In the genomic region with DNA sequence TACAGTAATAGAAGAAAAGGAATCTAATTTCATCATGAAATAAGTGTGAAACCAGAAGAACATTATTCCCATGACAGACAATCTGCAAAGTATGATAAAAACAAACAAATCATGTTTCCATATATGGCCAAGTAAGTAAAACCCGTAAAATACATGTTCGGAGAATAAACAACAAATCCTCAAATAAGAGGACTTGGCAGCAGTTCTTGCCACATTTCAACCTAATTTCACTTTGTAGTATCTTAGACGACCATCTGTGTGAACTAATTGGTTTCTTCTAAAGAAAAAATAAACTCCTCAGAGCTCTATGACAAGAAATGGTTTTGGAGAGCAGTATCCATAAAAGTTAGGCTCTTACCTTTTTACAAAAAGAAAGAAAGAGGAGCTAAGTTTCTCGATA, we compare ENCODE assay signal across 28 mouse cellular contexts.
"Had no signal": no experiment of that assay in that cellular context is flagged by ENCODE, and none has a peak within 500 bp of the region (broad histone marks: within the 10 kb centered on the region; RNA-seq: fewer than 3 reads in every experiment).

No protein-coding gene starts in this region.

- H3K4me2 ChIP-seq: heart, embryonic 12.5 days; hindbrain, embryonic 12.5 days; hindbrain, embryonic 14.5 days; intestine, embryonic 15.5 days; limb, embryonic 12.5 days; liver, embryonic 11.5 days; liver, embryonic 13.5 days; liver, embryonic 15.5 days had no signal

- H3K36me3 ChIP-seq: heart, embryonic 10.5 days; heart, embryonic 12.5 days; hindbrain, embryonic 10.5 days; hindbrain, embryonic 12.5 days; intestine, embryonic 15.5 days; limb, embryonic 10.5 days; limb, embryonic 12.5 days; liver, embryonic 13.5 days; liver, embryonic 15.5 days had no signal

- H3K4me1 ChIP-seq: heart, embryonic 10.5 days; heart, embryonic 12.5 days; hindbrain, embryonic 10.5 days; hindbrain, embryonic 12.5 days; intestine, embryonic 15.5 days; limb, embryonic 10.5 days; limb, embryonic 12.5 days; liver, embryonic 13.5 days; liver, embryonic 15.5 days had no signal

- H3K4me3 ChIP-seq: gastrocnemius, adult 2 months; heart, embryonic 10.5 days; heart, embryonic 12.5 days; hindbrain, embryonic 10.5 days; hindbrain, embryonic 12.5 days; intestine, embryonic 15.5 days; layer of hippocampus, adult 2 months; left cerebral cortex, adult 2 months; limb, embryonic 10.5 days; limb, embryonic 12.5 days; liver, embryonic 13.5 days; liver, embryonic 15.5 days had no signal

- H3K9me3 ChIP-seq: heart, embryonic 10.5 days; heart, embryonic 12.5 days; hindbrain, embryonic 10.5 days; hindbrain, embryonic 12.5 days; intestine, embryonic 15.5 days; limb, embryonic 10.5 days; limb, embryonic 12.5 days; liver, embryonic 13.5 days; liver, embryonic 15.5 days had no signal

- H3K27me3 ChIP-seq: heart, embryonic 12.5 days; hindbrain, embryonic 12.5 days; intestine, embryonic 15.5 days; limb, embryonic 12.5 days; liver, embryonic 13.5 days; liver, embryonic 15.5 days had no signal

- H3K27ac ChIP-seq: gastrocnemius, adult 2 months; heart, embryonic 10.5 days; hindbrain, embryonic 10.5 days; hindbrain, embryonic 12.5 days; hindbrain, embryonic 14.5 days; intestine, embryonic 15.5 days; layer of hippocampus, adult 2 months; left cerebral cortex, adult 2 months; limb, embryonic 10.5 days; limb, embryonic 12.5 days; liver, embryonic 13.5 days; liver, embryonic 15.5 days had no signal

- H3K9ac ChIP-seq: heart, embryonic 12.5 days; hindbrain, embryonic 12.5 days; hindbrain, embryonic 14.5 days; intestine, embryonic 15.5 days; limb, embryonic 12.5 days; liver, embryonic 13.5 days; liver, embryonic 15.5 days; liver, postnatal 0 days had no signal

- DNase-seq: gastrocnemius, adult 2 months; gastrocnemius, postnatal 10 days; gastrocnemius, postnatal 25 days; heart, adult 18-20 months; heart, postnatal 10 days; heart, postnatal 4 days; kidney, adult 18-20 months; kidney, adult 8-10 months; kidney, postnatal 25 days; kidney, postnatal 4 days; liver; liver, embryonic 13.5 days; liver, postnatal 0 days had no signal

- ATAC-seq: hindbrain, embryonic 16.5 days; inflammation-experienced regulatory T-cells, adult 6 months; intestine, embryonic 15.5 days; intestine, postnatal 0 days; liver, postnatal 0 days had no signal
